Mouse (Mus musculus) kidney, adult 2 months (tissue): ENCODE results near the gene Nanos2.

Source experiments
- CTCF ChIP-seq: fragments of 200-500 bp; conservative IDR thresholded peaks from 2 replicates; pipeline ENCODE4 v1.5.1; 2011; ENCODE audit warnings: low read depth, mild to moderate bottlenecking, control low read depth, low read length, moderate library complexity, mixed read lengths; ENCODE audit not compliant: insufficient read depth, insufficient read length
- POLR2A ChIP-seq: fragments of 200-500 bp; IDR thresholded peaks from one replicate; pipeline ENCODE4 v1.6.1; 2011; ENCODE audit warnings: low read depth, low read length, control low read depth

- no peak for TF ChIP-seq CTCF
- TF ChIP-seq POLR2A: no peak
Measured at GRCm38 (mm10) chr7:18951397-18951796, 35.8 kb upstream of the Nanos2 start.
